Mouse (Mus musculus) embryonic facial prominence, embryonic 13.5 days (tissue): ENCODE measurements around the gene Olfr1495. TPM values are rescaled to one million over a fixed set of nuclear protein-coding genes. Genes with fewer than 3 reads are reported as not detected.

Source experiments
- polyA plus RNA-seq: library from polyadenylated mRNA; unstranded; fragments of >200 nt; fragmentation: Nextera tagmentation; extraction: Ambion mirVana; gene quantifications from 2 replicates; pipeline ENCODE4 v1.2.1, GENCODE M21; 2015

Olfr1495 gene
- polyA plus RNA-seq, 1 experiment from 2014 or later = not detected

Other genes with a start within 250 kb of the Olfr1495 start
- gene Olfr1480, start 236.7 kb upstream of the Olfr1495 start, polyA plus RNA-seq = not detected in 2 replicates
- not detected in 2 replicates for gene Olfr1484, start 181.1 kb upstream of the Olfr1495 start, polyA plus RNA-seq
- not detected in 2 replicates for gene Olfr1487, start 147.2 kb upstream of the Olfr1495 start, polyA plus RNA-seq
- gene Olfr1489, start 133.0 kb upstream of the Olfr1495 start, polyA plus RNA-seq = not detected in 2 replicates
- not detected in 2 replicates for gene Olfr1490, start 113.5 kb upstream of the Olfr1495 start, polyA plus RNA-seq
- gene Olfr1491, start 67.3 kb upstream of the Olfr1495 start, polyA plus RNA-seq = not detected in 2 replicates
- gene Olfr1493-ps1, start 41.3 kb upstream of the Olfr1495 start, polyA plus RNA-seq = not detected in 2 replicates
- gene Olfr1494, start 24.9 kb upstream of the Olfr1495 start, polyA plus RNA-seq = not detected in 2 replicates
- not detected in 2 replicates for gene Olfr1496, start 13.3 kb downstream of the Olfr1495 start, polyA plus RNA-seq
- not detected in 2 replicates for gene Olfr1497, start 33.6 kb downstream of the Olfr1495 start, polyA plus RNA-seq
- gene Olfr1499, start 54.8 kb downstream of the Olfr1495 start, polyA plus RNA-seq = not detected in 2 replicates
- gene Olfr1500, start 65.9 kb downstream of the Olfr1495 start, polyA plus RNA-seq = not detected in 2 replicates
- not detected in 2 replicates for gene Olfr1501, start 86.1 kb downstream of the Olfr1495 start, polyA plus RNA-seq
- not detected in 2 replicates for gene Olfr1502, start 97.2 kb downstream of the Olfr1495 start, polyA plus RNA-seq
- gene Olfr1504, start 133.3 kb downstream of the Olfr1495 start, polyA plus RNA-seq = not detected in 2 replicates
- gene Olfr1505, start 148.9 kb downstream of the Olfr1495 start, polyA plus RNA-seq = not detected in 2 replicates